Comparison of ENCODE assay signal across 8 mouse cellular contexts in the genomic region with DNA sequence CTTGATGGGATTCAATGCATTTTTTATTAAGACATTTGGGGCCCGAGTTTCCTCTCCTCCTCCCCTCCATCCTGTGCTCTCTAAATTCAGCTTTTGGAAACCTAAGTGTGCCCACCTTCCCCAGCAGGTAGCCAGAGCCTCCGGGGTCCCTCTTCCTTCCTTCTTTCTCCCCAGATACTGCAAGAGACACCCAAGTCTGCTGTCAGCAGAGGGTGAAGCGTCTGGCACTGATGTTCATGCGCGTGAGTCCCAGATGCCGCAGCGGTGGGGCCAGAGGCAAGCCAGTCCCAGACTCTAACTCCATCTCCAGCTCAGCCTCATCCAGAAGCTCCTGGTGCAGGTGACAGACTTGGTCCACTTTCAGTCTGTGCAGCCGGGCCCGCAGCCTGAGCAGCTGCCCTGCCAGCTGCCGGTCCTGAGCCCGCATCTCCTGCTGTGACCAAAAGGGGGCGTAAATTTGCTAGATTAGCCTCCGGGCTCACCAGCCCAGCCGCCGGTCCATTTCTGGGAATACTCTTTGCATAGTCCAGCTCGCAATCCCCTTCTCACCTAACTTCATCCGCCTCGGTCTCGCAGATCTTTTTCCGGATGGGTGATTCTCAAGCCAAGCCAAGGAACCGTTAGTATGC. TPM values are rescaled to one million over a fixed set of nuclear protein-coding genes. Genes with fewer than 3 reads are reported as not detected.
A peak's percentile ranks its signal among the peaks of the same experiment; 100 is the strongest.
DNase-seq lines count a peak whose midpoint lies in the region; ATAC-seq and TF ChIP-seq lines count a peak whose summit lies in the region.

No protein-coding gene starts in this region.

- peaks cover 4% of the 10 kb centered on the region; the same call in 1 of the 2 replicates for H3K4me1 ChIP-seq in embryonic facial prominence, embryonic 12.5 days
- peaks cover 15% of the 10 kb centered on the region for H3K4me1 ChIP-seq in heart, embryonic 13.5 days
- H3K4me1 ChIP-seq in kidney, postnatal 0 days (replicated peaks; ENCODE audit: insufficient read depth, low read length) = 0 out of 2 replicates have a peak, but pooled peaks cover 4% of the 10 kb centered on the region
- H3K4me1 ChIP-seq in neural tube, embryonic 13.5 days (replicated peaks) = peaks cover 8% of the 10 kb centered on the region
- H3K4me1 ChIP-seq in testis, adult 2 months (ENCODE audit: control insufficient read depth, insufficient read depth, low read length) = peaks cover 3% of the 10 kb centered on the region

- DNase-seq in frontal cortex, postnatal 14 days (ENCODE audit: low spot score in 2 of 2) = peak; percentile 33 to 38
- peak; percentile 87 for DNase-seq in kidney, postnatal 0 days (ENCODE audit: low spot score)
- DNase-seq in lung, adult 18-20 months = peak; percentile 67 to 69

- no peaks in the 10 kb centered on the region for H3K27me3 ChIP-seq in embryonic facial prominence, embryonic 12.5 days
- H3K27me3 ChIP-seq in heart, embryonic 13.5 days (replicated peaks) = peaks cover 3% of the 10 kb centered on the region; the same call in 1 of the 2 replicates
- H3K27me3 ChIP-seq in kidney, postnatal 0 days (ENCODE audit: insufficient read depth, low read length) = no peaks in the 10 kb centered on the region
- no peaks in the 10 kb centered on the region for H3K27me3 ChIP-seq in neural tube, embryonic 13.5 days
- H3K27me3 ChIP-seq in testis, adult 2 months (ENCODE audit: control insufficient read depth, insufficient read depth, low read length) = no peaks in the 10 kb centered on the region

- H3K27ac ChIP-seq in embryonic facial prominence, embryonic 12.5 days = no peak overlapping the region
- no peak overlapping the region for H3K27ac ChIP-seq in heart, embryonic 13.5 days (replicated peaks)
- 0 out of 2 replicates have a peak overlapping the region, but pooled peaks have one; percentile 64 for H3K27ac ChIP-seq in kidney, postnatal 0 days
- H3K27ac ChIP-seq in neural tube, embryonic 13.5 days (replicated peaks) = no peak overlapping the region
- H3K27ac ChIP-seq in testis, adult 2 months (ENCODE audit: control insufficient read depth, insufficient read depth, low read depth, low read length) = no peak overlapping the region

- H3K4me2 ChIP-seq in embryonic facial prominence, embryonic 12.5 days (replicated peaks) = peak overlapping the region; percentile 12; the same call in 1 of the 2 replicates
- H3K4me2 ChIP-seq in heart, embryonic 13.5 days = peak overlapping the region; percentile 49
- H3K4me2 ChIP-seq in kidney, postnatal 0 days (ENCODE audit: low read length) = peak overlapping the region; percentile 45
- H3K4me2 ChIP-seq in neural tube, embryonic 13.5 days = peak overlapping the region; percentile 31

- no peaks in the 10 kb centered on the region for H3K9me3 ChIP-seq in embryonic facial prominence, embryonic 12.5 days
- H3K9me3 ChIP-seq in heart, embryonic 13.5 days = no peaks in the 10 kb centered on the region
- no peaks in the 10 kb centered on the region for H3K9me3 ChIP-seq in kidney, postnatal 0 days (replicated peaks; ENCODE audit: low read length)
- H3K9me3 ChIP-seq in neural tube, embryonic 13.5 days = no peaks in the 10 kb centered on the region

- no peak for TF ChIP-seq POLR2A in testis, adult 2 months (IDR thresholded peaks at IDR 0.05; ENCODE audit: control insufficient read depth, low read depth, low read length)

- no peak overlapping the region for H3K9ac ChIP-seq in embryonic facial prominence, embryonic 12.5 days
- H3K9ac ChIP-seq in heart, embryonic 13.5 days = peak overlapping the region; percentile 65
- peak overlapping the region; percentile 35; the same call in 1 of the 2 replicates for H3K9ac ChIP-seq in kidney, postnatal 0 days (ENCODE audit: low read depth, low read length)
- H3K9ac ChIP-seq in neural tube, embryonic 13.5 days = no peak overlapping the region; the same call in 1 of the 2 replicates

- ATAC-seq in frontal cortex, adult (ENCODE audit: low TSS enrichment) = no peak; the same call in 1 of the 2 replicates
- no peak for ATAC-seq in embryonic facial prominence, embryonic 12.5 days (ENCODE audit: insufficient number of reproducible peaks, insufficient read depth, low FRiP score, low TSS enrichment)
- ATAC-seq in heart, embryonic 13.5 days (ENCODE audit: extremely low read depth, insufficient number of reproducible peaks, low FRiP score, low TSS enrichment) = no peak
- peak; percentile 47 for ATAC-seq in kidney, postnatal 0 days (replicated peaks; ENCODE audit: low FRiP score, low read depth)
- ATAC-seq in neural tube, embryonic 13.5 days (ENCODE audit: low read depth) = no peak

- 35% methylated on average over 21 of the region's 21 CpGs for WGBS in embryonic facial prominence, embryonic 12.5 days
- 26% methylated on average over 21 of the region's 21 CpGs for WGBS in heart, embryonic 13.5 days
- 31% methylated on average over 21 of the region's 21 CpGs for WGBS in kidney, postnatal 0 days
- 29% methylated on average over 21 of the region's 21 CpGs for WGBS in neural tube, embryonic 13.5 days

- H3K4me3 ChIP-seq in embryonic facial prominence, embryonic 12.5 days = no peak overlapping the region
- H3K4me3 ChIP-seq in heart, embryonic 13.5 days = peak overlapping the region; percentile 29
- H3K4me3 ChIP-seq in kidney, postnatal 0 days (replicated peaks; ENCODE audit: low read depth, low read length) = peak overlapping the region; percentile 21
- H3K4me3 ChIP-seq in neural tube, embryonic 13.5 days = no peak overlapping the region
- no peak overlapping the region; the same call in 1 of the 2 replicates for H3K4me3 ChIP-seq in testis, adult 2 months (ENCODE audit: control insufficient read depth, low read depth, low read length)

- TF ChIP-seq CTCF in kidney, postnatal 0 days (IDR thresholded peaks at IDR 0.05; ENCODE audit: low read depth) = peak; percentile 71
- TF ChIP-seq CTCF in testis, adult 2 months (IDR thresholded peaks at IDR 0.05; ENCODE audit: control insufficient read depth, insufficient read depth, insufficient replicate concordance, low read depth, low read length) = peak; percentile 49; the same call in 1 of the 2 replicates

- H3K36me3 ChIP-seq in embryonic facial prominence, embryonic 12.5 days = no peaks in the 10 kb centered on the region
- H3K36me3 ChIP-seq in heart, embryonic 13.5 days = no peaks in the 10 kb centered on the region
- H3K36me3 ChIP-seq in kidney, postnatal 0 days (ENCODE audit: insufficient read depth, low read length) = no peaks in the 10 kb centered on the region
- no peaks in the 10 kb centered on the region for H3K36me3 ChIP-seq in neural tube, embryonic 13.5 days
- H3K36me3 ChIP-seq in testis, adult 2 months (ENCODE audit: control insufficient read depth, insufficient read depth, low read length) = no peaks in the 10 kb centered on the region

RNA-seq across cellular contexts. Expression of a gene that starts 1.4 kb away (rescaled TPM):
- 3.6 and 5.1 TPM in 2 replicates for polyA plus RNA-seq in embryonic facial prominence, embryonic 12.5 days (2016; fragmentation: Nextera tagmentation; extraction: Ambion mirVana)
- polyA plus RNA-seq in heart, embryonic 13.5 days (2015; fragmentation: Nextera tagmentation; extraction: Ambion mirVana) = 4.7 and 7.3 TPM in 2 replicates
- 39.9 and 40.3 TPM in 2 replicates for polyA plus RNA-seq in kidney, postnatal 0 days (2015; fragmentation: Nextera tagmentation; extraction: Ambion mirVana)
- 0.73 and 1.5 TPM in 2 replicates for polyA plus RNA-seq in neural tube, embryonic 13.5 days (2015; fragmentation: Nextera tagmentation; extraction: Ambion mirVana)
- polyA plus RNA-seq in testis, adult 2 months (2012; rRNA removed) = 0.19 TPM in 1 of 2 replicates, not detected in the other

RNA-seq across cellular contexts. Expression of a gene that starts 3.5 kb away (rescaled TPM):
- 10.8 and 12.6 TPM in 2 replicates for polyA plus RNA-seq in embryonic facial prominence, embryonic 12.5 days (2016; fragmentation: Nextera tagmentation; extraction: Ambion mirVana)
- polyA plus RNA-seq in heart, embryonic 13.5 days (2015; fragmentation: Nextera tagmentation; extraction: Ambion mirVana) = 2.8 and 7.0 TPM in 2 replicates
- polyA plus RNA-seq in kidney, postnatal 0 days (2015; fragmentation: Nextera tagmentation; extraction: Ambion mirVana) = 8.8 and 9.1 TPM in 2 replicates
- 8.7 and 11.6 TPM in 2 replicates for polyA plus RNA-seq in neural tube, embryonic 13.5 days (2015; fragmentation: Nextera tagmentation; extraction: Ambion mirVana)
- polyA plus RNA-seq in testis, adult 2 months (2012; rRNA removed) = 1.8 and 2.5 TPM in 2 replicates

RNA-seq across cellular contexts. Expression of a gene that starts 23.5 kb away (rescaled TPM):
- polyA plus RNA-seq in embryonic facial prominence, embryonic 12.5 days (2016; fragmentation: Nextera tagmentation; extraction: Ambion mirVana) = 257 and 260 TPM in 2 replicates
- polyA plus RNA-seq in heart, embryonic 13.5 days (2015; fragmentation: Nextera tagmentation; extraction: Ambion mirVana) = 169 and 189 TPM in 2 replicates
- polyA plus RNA-seq in kidney, postnatal 0 days (2015; fragmentation: Nextera tagmentation; extraction: Ambion mirVana) = 284 and 298 TPM in 2 replicates
- 209 and 223 TPM in 2 replicates for polyA plus RNA-seq in neural tube, embryonic 13.5 days (2015; fragmentation: Nextera tagmentation; extraction: Ambion mirVana)
- 204 and 221 TPM in 2 replicates for polyA plus RNA-seq in testis, adult 2 months (2012; rRNA removed)

RNA-seq across cellular contexts. Expression of a gene that starts 23.5 kb away (rescaled TPM):
- 180 TPM in 2 replicates for polyA plus RNA-seq in embryonic facial prominence, embryonic 12.5 days (2016; fragmentation: Nextera tagmentation; extraction: Ambion mirVana)
- polyA plus RNA-seq in heart, embryonic 13.5 days (2015; fragmentation: Nextera tagmentation; extraction: Ambion mirVana) = 160 and 179 TPM in 2 replicates
- 188 and 197 TPM in 2 replicates for polyA plus RNA-seq in kidney, postnatal 0 days (2015; fragmentation: Nextera tagmentation; extraction: Ambion mirVana)
- 176 and 193 TPM in 2 replicates for polyA plus RNA-seq in neural tube, embryonic 13.5 days (2015; fragmentation: Nextera tagmentation; extraction: Ambion mirVana)
- polyA plus RNA-seq in testis, adult 2 months (2012; rRNA removed) = 50.1 and 56.2 TPM in 2 replicates

RNA-seq across cellular contexts. Expression of a gene that starts 34.5 kb away (rescaled TPM):
- 246 and 251 TPM in 2 replicates for polyA plus RNA-seq in embryonic facial prominence, embryonic 12.5 days (2016; fragmentation: Nextera tagmentation; extraction: Ambion mirVana)
- 127 and 141 TPM in 2 replicates for polyA plus RNA-seq in heart, embryonic 13.5 days (2015; fragmentation: Nextera tagmentation; extraction: Ambion mirVana)
- polyA plus RNA-seq in kidney, postnatal 0 days (2015; fragmentation: Nextera tagmentation; extraction: Ambion mirVana) = 170 and 196 TPM in 2 replicates
- polyA plus RNA-seq in neural tube, embryonic 13.5 days (2015; fragmentation: Nextera tagmentation; extraction: Ambion mirVana) = 116 and 120 TPM in 2 replicates
- 123 and 132 TPM in 2 replicates for polyA plus RNA-seq in testis, adult 2 months (2012; rRNA removed)

Comparison
In these comparisons a context has a peak if more than half of its experiments do, and no peak if none do; other contexts are left out.
1. DNase-seq: peak in every context shown above with its lines; median percentile 87 in kidney, postnatal 0 days; 68 in lung, adult 18-20 months; 36 in frontal cortex, postnatal 14 days.
2. H3K4me3 ChIP-seq: peak in heart, embryonic 13.5 days (single experiment) and kidney, postnatal 0 days (single experiment); none in embryonic facial prominence, embryonic 12.5 days (single experiment), neural tube, embryonic 13.5 days (single experiment) and testis, adult 2 months (single experiment).
3. H3K9ac ChIP-seq: peak in heart, embryonic 13.5 days (single experiment) and kidney, postnatal 0 days (single experiment); none in embryonic facial prominence, embryonic 12.5 days (single experiment) and neural tube, embryonic 13.5 days (single experiment).
4. Peak in every context shown above with its lines, with median percentiles within 50 percentile points of each other: H3K4me2 ChIP-seq.